Mouse (Mus musculus) testis, adult 2 months (tissue): ENCODE data around the gene Tbl2. TPM values are rescaled to one million over a fixed set of nuclear protein-coding genes. Genes with fewer than 3 reads are reported as not detected.

Source experiments
- H3K27ac ChIP-seq: fragments of 200-500 bp; 2 replicates; pipeline ENCODE4 v1.5.1; 2012; ENCODE audit warnings: low read depth, low read length; ENCODE audit not compliant: control insufficient read depth, insufficient read depth
- H3K27me3 ChIP-seq: fragments of 200-500 bp; 2 replicates; pipeline ENCODE4 v1.6.1; 2012; ENCODE audit warnings: mild to moderate bottlenecking, low read length, moderate library complexity; ENCODE audit not compliant: control insufficient read depth, insufficient read depth
- H3K36me3 ChIP-seq: fragments of 200-500 bp; 2 replicates; pipeline ENCODE4 v1.6.1; 2012; ENCODE audit warnings: mild to moderate bottlenecking, low read length; ENCODE audit not compliant: control insufficient read depth, insufficient read depth
- H3K4me1 ChIP-seq: fragments of 200-500 bp; 2 replicates; pipeline ENCODE4 v1.6.1; 2012; ENCODE audit warnings: low read length; ENCODE audit not compliant: control insufficient read depth, insufficient read depth
- H3K4me3 ChIP-seq: fragments of 200-500 bp; 2 replicates; pipeline ENCODE4 v1.5.1; 2012; ENCODE audit warnings: low read depth, mild to moderate bottlenecking, low read length, moderate library complexity, mixed read lengths; ENCODE audit not compliant: control insufficient read depth
- CTCF ChIP-seq: fragments of 200-500 bp; IDR thresholded peaks from 2 replicates; pipeline ENCODE4 v1.5.1; 2012; ENCODE audit warnings: low read depth, mild to moderate bottlenecking, inconsistent platforms, low read length, moderate library complexity; ENCODE audit not compliant: control insufficient read depth, insufficient read depth, insufficient replicate concordance
- POLR2A ChIP-seq: fragments of 200-500 bp; IDR thresholded peaks from 2 replicates; pipeline ENCODE4 v1.6.1; 2012; ENCODE audit warnings: low read depth, mild to moderate bottlenecking, inconsistent platforms, low read length, moderate library complexity; ENCODE audit not compliant: control insufficient read depth
- polyA plus RNA-seq: library from polyadenylated mRNA; depleted of rRNA; stranded (reverse); fragments of >200 nt; gene quantifications from 2 replicates; pipeline ENCODE4 v1.2.3, GENCODE M21; 2012

Tbl2 gene
- polyA plus RNA-seq, 1 experiment: 63.4 TPM

GRCm38 (mm10) chr5:135186621-135187348, 37.3 kb downstream of the Tbl2 start, which contains the start of gene Baz1b:
TSS of gene Baz1b (plus strand) at chr5:135187264.
- peaks cover 7% of the 10 kb centered on the region for H3K4me1 ChIP-seq
- TF ChIP-seq POLR2A: peak; percentile 65
- no peak for TF ChIP-seq CTCF
- peak within 1 kb of the TSS; percentile 96 for H3K27ac ChIP-seq
- no peaks in the 10 kb centered on the region; the same call in 1 of the 2 replicates for H3K36me3 ChIP-seq
- H3K4me3 ChIP-seq: peak within 1 kb of the TSS; percentile 91
- no peaks in the 10 kb centered on the region for H3K27me3 ChIP-seq

- H3K27me3 ChIP-seq: no peaks in the 10 kb centered on the region
- no peaks in the 10 kb centered on the region; the same call in 1 of the 2 replicates for H3K36me3 ChIP-seq
- TF ChIP-seq POLR2A: peak; percentile 34; the same call in 1 of the 2 replicates
- no peak for TF ChIP-seq CTCF
- H3K27ac ChIP-seq: peak overlapping the region; percentile 88
- peaks cover 7% of the 10 kb centered on the region for H3K4me1 ChIP-seq
- peak overlapping the region; percentile 91 for H3K4me3 ChIP-seq
Measured at GRCm38 (mm10) chr5:135187349-135188213, 38.1 kb downstream of the Tbl2 start.

GRCm38 (mm10) chr5:135188214-135188554, 38.7 kb downstream of the Tbl2 start:
- Histone ChIP-seq H3K4me3 (peak overlapping the region; percentile 91), H3K36me3 (no peaks in the 10 kb centered on the region; the same call in 1 of the 2 replicates), H3K4me1 (peaks cover 7% of the 10 kb centered on the region), H3K27ac (peak overlapping the region; percentile 88), H3K27me3 (no peaks in the 10 kb centered on the region)
- TF ChIP-seq CTCF: no peak
- no peak for TF ChIP-seq POLR2A

GRCm38 (mm10) chr5:135189281-135190022, 40.0 kb downstream of the Tbl2 start:
- Histone ChIP-seq H3K4me3 (no peak overlapping the region), H3K27me3 (no peaks in the 10 kb centered on the region), H3K4me1 (peaks cover 5% of the 10 kb centered on the region), H3K36me3 (no peaks in the 10 kb centered on the region; the same call in 1 of the 2 replicates), H3K27ac (no peak overlapping the region)
- no peak for TF ChIP-seq CTCF
- TF ChIP-seq POLR2A: no peak

DNA sequence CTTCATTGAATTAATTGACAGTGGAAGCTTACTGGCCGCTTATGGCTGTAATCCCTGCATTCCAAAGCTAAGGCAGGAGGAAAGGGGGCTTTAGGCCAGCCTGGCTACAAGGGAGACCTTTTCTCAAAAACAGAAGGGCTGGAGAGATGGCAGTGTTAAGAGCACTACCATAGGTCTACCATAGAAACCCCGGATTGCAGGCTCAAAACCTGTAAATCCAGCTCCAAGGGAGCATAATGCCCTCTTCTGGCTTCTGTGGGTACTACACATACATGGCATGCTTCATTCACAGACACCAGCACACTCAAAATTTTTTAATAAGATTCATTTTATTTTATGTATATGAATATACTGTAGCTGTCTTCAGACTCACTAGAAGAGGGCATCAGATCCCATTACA, 42.2 kb downstream of the Tbl2 start:
- Histone ChIP-seq H3K27ac (no peak overlapping the region), H3K27me3 (no peaks in the 10 kb centered on the region), H3K4me3 (no peak overlapping the region), H3K4me1 (0 out of 2 replicates have a peak, but pooled peaks cover 2% of the 10 kb centered on the region), H3K36me3 (no peaks in the 10 kb centered on the region; the same call in 1 of the 2 replicates)
- TF ChIP-seq CTCF (no peak), POLR2A (no peak)

- no peaks in the 10 kb centered on the region; the same call in 1 of the 2 replicates for H3K36me3 ChIP-seq
- H3K4me1 ChIP-seq: 0 out of 2 replicates have a peak, but pooled peaks cover 2% of the 10 kb centered on the region
- no peak overlapping the region for H3K4me3 ChIP-seq
- no peaks in the 10 kb centered on the region for H3K27me3 ChIP-seq
- no peak overlapping the region for H3K27ac ChIP-seq
- TF ChIP-seq CTCF: no peak
- TF ChIP-seq POLR2A: no peak
Measured at GRCm38 (mm10) chr5:135192431-135192830, 43.0 kb downstream of the Tbl2 start.
